Mouse (Mus musculus): Measurements from ENCODE around the gene Afap1. TPM values are rescaled to one million over a fixed set of nuclear protein-coding genes. Genes with fewer than 3 reads are reported as not detected.

The Afap1 gene
- polyA plus RNA-seq, 1 experiment from 2014 or later: 1.2 TPM

GRCm38 (mm10) chr5:35921141-35921540 is 28.0 kb downstream of the Afap1 start:
- H3K4me3 ChIP-seq (ENCODE audit: low read depth, low read length): no peak overlapping the region
- H3K27ac ChIP-seq (ENCODE audit: low read depth): no peak overlapping the region
- ATAC-seq: no peak
- TF ChIP-seq CTCF (IDR thresholded peaks at IDR 0.05; ENCODE audit: low read depth): no peak
- TF ChIP-seq EP300 (IDR thresholded peaks at IDR 0.05; ENCODE audit: low read depth): no peak
- 60% methylated on average over 6 of the region's 6 CpGs for WGBS (ENCODE audit: insufficient replicate concordance)
- H3K36me3 ChIP-seq (replicated peaks; ENCODE audit: insufficient read depth, low read length): no peaks in the 10 kb centered on the region
- no peaks in the 10 kb centered on the region for H3K27me3 ChIP-seq (ENCODE audit: insufficient read depth, low read length)
- H3K4me1 ChIP-seq (ENCODE audit: insufficient read depth): no peaks in the 10 kb centered on the region
- H3K9ac ChIP-seq (replicated peaks): no peak overlapping the region
- DNase-seq: no peak
- H3K9me3 ChIP-seq (ENCODE audit: low read length): no peaks in the 10 kb centered on the region
- H3K4me2 ChIP-seq (ENCODE audit: low read depth, low read length): no peak overlapping the region

- H3K4me3 ChIP-seq (ENCODE audit: low read depth, low read length): no peak overlapping the region
- no peak overlapping the region for H3K9ac ChIP-seq (replicated peaks)
- 63% methylated on average over 10 of the region's 10 CpGs for WGBS (ENCODE audit: insufficient replicate concordance)
- no peak; the same call in 1 of the 2 replicates for ATAC-seq
- DNase-seq: no peak
- H3K4me1 ChIP-seq (ENCODE audit: insufficient read depth): no peaks in the 10 kb centered on the region
- 0 out of 2 replicates have a peak overlapping the region, but pooled peaks have one; percentile 16 for H3K27ac ChIP-seq (ENCODE audit: low read depth)
- no peaks in the 10 kb centered on the region for H3K27me3 ChIP-seq (ENCODE audit: insufficient read depth, low read length)
- TF ChIP-seq EP300 (IDR thresholded peaks at IDR 0.05; ENCODE audit: low read depth): no peak
- TF ChIP-seq CTCF (IDR thresholded peaks at IDR 0.05; ENCODE audit: low read depth): no peak
- H3K4me2 ChIP-seq (ENCODE audit: low read depth, low read length): no peak overlapping the region
- H3K36me3 ChIP-seq (replicated peaks; ENCODE audit: insufficient read depth, low read length): no peaks in the 10 kb centered on the region
- H3K9me3 ChIP-seq (ENCODE audit: low read length): no peaks in the 10 kb centered on the region
Measured at GRCm38 (mm10) chr5:35921595-35922254, 28.6 kb downstream of the Afap1 start.

GRCm38 (mm10) chr5:35923448-35923847 is 30.3 kb downstream of the Afap1 start:
- Histone ChIP-seq H3K27me3 (ENCODE audit: insufficient read depth, low read length) (no peaks in the 10 kb centered on the region), H3K27ac (ENCODE audit: low read depth) (no peak overlapping the region), H3K9ac (replicated peaks) (no peak overlapping the region), H3K4me3 (ENCODE audit: low read depth, low read length) (no peak overlapping the region), H3K4me1 (ENCODE audit: insufficient read depth) (no peaks in the 10 kb centered on the region), H3K36me3 (replicated peaks; ENCODE audit: insufficient read depth, low read length) (no peaks in the 10 kb centered on the region), H3K4me2 (ENCODE audit: low read depth, low read length) (no peak overlapping the region), H3K9me3 (ENCODE audit: low read length) (no peaks in the 10 kb centered on the region)
- no peak for DNase-seq
- no peak for TF ChIP-seq EP300 (IDR thresholded peaks at IDR 0.05; ENCODE audit: low read depth)
- no peak for TF ChIP-seq CTCF (IDR thresholded peaks at IDR 0.05; ENCODE audit: low read depth)
- 69% methylated on average over 6 of the region's 6 CpGs for WGBS (ENCODE audit: insufficient replicate concordance)
- ATAC-seq: no peak

GRCm38 (mm10) chr5:35925171-35925634 is 32.1 kb downstream of the Afap1 start:
- DNase-seq (no peak), ATAC-seq (no peak)
- Histone ChIP-seq H3K4me1 (ENCODE audit: insufficient read depth) (no peaks in the 10 kb centered on the region), H3K4me3 (ENCODE audit: low read depth, low read length) (no peak overlapping the region), H3K27me3 (ENCODE audit: insufficient read depth, low read length) (no peaks in the 10 kb centered on the region), H3K9me3 (ENCODE audit: low read length) (no peaks in the 10 kb centered on the region), H3K9ac (replicated peaks) (no peak overlapping the region), H3K36me3 (replicated peaks; ENCODE audit: insufficient read depth, low read length) (no peaks in the 10 kb centered on the region), H3K4me2 (ENCODE audit: low read depth, low read length) (no peak overlapping the region), H3K27ac (ENCODE audit: low read depth) (no peak overlapping the region)
- 62% methylated on average over 12 of the region's 12 CpGs for WGBS (ENCODE audit: insufficient replicate concordance)
- no peak for TF ChIP-seq CTCF (IDR thresholded peaks at IDR 0.05; ENCODE audit: low read depth)
- no peak for TF ChIP-seq EP300 (IDR thresholded peaks at IDR 0.05; ENCODE audit: low read depth)

- TF ChIP-seq CTCF (IDR thresholded peaks at IDR 0.05; ENCODE audit: low read depth): no peak
- no peak for TF ChIP-seq EP300 (IDR thresholded peaks at IDR 0.05; ENCODE audit: low read depth)
- Histone ChIP-seq H3K4me1 (ENCODE audit: insufficient read depth) (no peaks in the 10 kb centered on the region), H3K4me3 (ENCODE audit: low read depth, low read length) (no peak overlapping the region), H3K27me3 (ENCODE audit: insufficient read depth, low read length) (no peaks in the 10 kb centered on the region), H3K9ac (replicated peaks) (no peak overlapping the region), H3K36me3 (replicated peaks; ENCODE audit: insufficient read depth, low read length) (no peaks in the 10 kb centered on the region), H3K4me2 (ENCODE audit: low read depth, low read length) (no peak overlapping the region), H3K9me3 (ENCODE audit: low read length) (no peaks in the 10 kb centered on the region), H3K27ac (ENCODE audit: low read depth) (no peak overlapping the region)
- no peak for DNase-seq
- WGBS (ENCODE audit: insufficient replicate concordance): 74% methylated on average over 8 of the region's 8 CpGs
- no peak for ATAC-seq
Measured at GRCm38 (mm10) chr5:35926511-35926910, 33.4 kb downstream of the Afap1 start.

GRCm38 (mm10) chr5:35931296-35931695 is 38.2 kb downstream of the Afap1 start:
- TF ChIP-seq EP300 (IDR thresholded peaks at IDR 0.05; ENCODE audit: low read depth) (no peak), CTCF (IDR thresholded peaks at IDR 0.05; ENCODE audit: low read depth) (no peak)
- no peak overlapping the region for H3K4me2 ChIP-seq (ENCODE audit: low read depth, low read length)
- DNase-seq: no peak
- 62% methylated on average over 5 of the region's 5 CpGs for WGBS (ENCODE audit: insufficient replicate concordance)
- no peaks in the 10 kb centered on the region for H3K27me3 ChIP-seq (ENCODE audit: insufficient read depth, low read length)
- no peaks in the 10 kb centered on the region for H3K9me3 ChIP-seq (ENCODE audit: low read length)
- no peak for ATAC-seq
- H3K27ac ChIP-seq (ENCODE audit: low read depth): no peak overlapping the region
- no peak overlapping the region for H3K4me3 ChIP-seq (ENCODE audit: low read depth, low read length)
- no peak overlapping the region for H3K9ac ChIP-seq (replicated peaks)
- no peaks in the 10 kb centered on the region for H3K4me1 ChIP-seq (ENCODE audit: insufficient read depth)
- no peaks in the 10 kb centered on the region for H3K36me3 ChIP-seq (replicated peaks; ENCODE audit: insufficient read depth, low read length)

Data from liver, postnatal 0 days (tissue).